Mouse (Mus musculus) left cerebral cortex, postnatal 25 days (tissue): ENCODE results near the gene Cln6. TPM values are rescaled to one million over a fixed set of nuclear protein-coding genes. Genes with fewer than 3 reads are reported as not detected.
"Not testable (repeated sequence)": the region's sequence is repeated elsewhere in the genome, so short reads cannot be mapped to it uniquely, and the experiment has no call there.

Source experiments
- DNase-seq, 2 experiments: peaks; one replicate each; pipeline ENCODE4 v3.0.0; 2022; ENCODE audit warnings: low spot score in 2 of 2, mixed read lengths in 1 of 2
- intact Hi-C: fragments of 180-260 bp; cut with DNase I; formaldehyde crosslinking; loops from one replicate; pipeline ENCODE4 v1.15.1; 2025
- total RNA-seq, 2 experiments: library from RNA; stranded (reverse); gene quantifications; 2 replicates each; pipeline ENCODE4 v1.2.3; 2021

Cln6 gene
- total RNA-seq, 2 experiments from 2014 or later, result 9.2 to 10.5 TPM

- intact Hi-C loops, DNase-seq: not testable (repeated sequence)
Observed at GRCm38 (mm10) chr9:62869236-62869635, 30.7 kb downstream of the Cln6 start.

DNA sequence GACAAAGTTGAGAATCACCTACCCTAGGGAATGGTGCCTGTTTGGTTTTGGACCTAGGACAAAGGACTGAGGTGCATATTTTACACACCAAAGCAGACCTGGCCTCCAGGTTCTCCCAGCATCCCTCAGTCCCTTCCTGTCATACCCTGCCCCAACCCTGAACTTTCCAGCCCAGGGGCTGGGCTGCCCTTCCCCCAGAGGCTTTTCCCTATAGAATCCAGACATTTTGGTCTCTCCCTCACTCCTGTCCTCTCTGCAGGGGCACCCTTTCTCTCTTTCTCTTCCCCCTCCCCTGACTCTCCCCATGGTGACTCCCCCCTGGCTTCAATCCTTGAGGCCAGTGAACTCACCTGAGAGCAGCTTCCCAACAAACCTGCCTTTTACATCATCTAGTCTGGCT, 32.1 kb downstream of the Cln6 start:
- no peak for DNase-seq
- intact Hi-C loops, result no loop called here

DNA sequence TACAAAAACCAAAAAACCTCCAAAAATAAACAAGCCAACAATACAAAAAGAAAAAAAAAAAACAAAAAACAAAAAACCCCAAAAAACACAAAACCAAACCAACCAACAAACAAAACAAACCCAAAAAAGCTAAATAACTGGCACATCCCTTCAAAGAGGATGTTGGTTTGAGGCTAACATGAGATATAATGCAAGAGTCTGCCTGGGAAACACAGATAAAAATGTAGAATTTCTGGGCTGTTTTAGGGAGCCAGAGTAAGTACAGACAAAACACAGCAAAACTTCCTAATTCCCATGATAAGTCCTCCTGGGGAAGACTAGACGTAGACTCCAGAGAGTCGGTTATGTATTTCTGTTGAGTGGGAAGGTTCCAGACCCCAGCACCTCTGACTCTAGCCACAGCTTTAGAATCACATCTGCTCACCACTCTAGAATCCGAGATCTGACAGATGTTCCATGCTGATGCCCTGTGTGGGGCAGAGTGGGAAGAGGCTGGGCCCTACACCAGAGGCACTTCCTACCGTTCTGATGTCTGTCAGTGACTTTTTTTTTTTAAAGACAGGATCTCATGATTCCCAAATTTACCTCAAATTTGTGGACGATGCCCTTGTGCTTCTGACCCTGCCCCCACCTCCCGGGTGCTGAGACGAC, 38.5 kb downstream of the Cln6 start:
- intact Hi-C loops, result no loop called here
- DNase-seq, result no peak

DNA sequence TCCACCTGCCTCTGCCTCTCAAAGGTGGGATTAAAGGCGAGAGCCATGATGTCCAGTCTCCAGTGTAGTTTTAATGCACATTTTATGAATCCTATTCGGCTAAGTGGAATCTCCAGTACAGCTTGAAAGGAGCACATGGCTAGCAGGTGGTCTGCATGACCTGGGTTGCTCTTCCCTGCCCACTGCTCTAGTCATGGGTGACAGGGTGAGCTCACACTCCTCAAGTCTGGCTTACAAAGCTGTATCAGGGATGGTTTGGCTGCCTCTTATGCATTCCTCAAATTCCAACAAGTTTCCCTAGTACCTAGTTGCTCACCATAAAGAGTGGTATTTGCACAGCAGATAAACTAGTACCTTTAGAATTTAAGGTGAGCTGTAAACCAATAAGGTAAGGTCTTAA, 39.2 kb downstream of the Cln6 start:
- intact Hi-C loops, result no loop called here
- DNase-seq, result no peak

- intact Hi-C loops, result no loop called here
Observed at GRCm38 (mm10) chr9:62881871-62882270, 43.3 kb downstream of the Cln6 start.

DNA sequence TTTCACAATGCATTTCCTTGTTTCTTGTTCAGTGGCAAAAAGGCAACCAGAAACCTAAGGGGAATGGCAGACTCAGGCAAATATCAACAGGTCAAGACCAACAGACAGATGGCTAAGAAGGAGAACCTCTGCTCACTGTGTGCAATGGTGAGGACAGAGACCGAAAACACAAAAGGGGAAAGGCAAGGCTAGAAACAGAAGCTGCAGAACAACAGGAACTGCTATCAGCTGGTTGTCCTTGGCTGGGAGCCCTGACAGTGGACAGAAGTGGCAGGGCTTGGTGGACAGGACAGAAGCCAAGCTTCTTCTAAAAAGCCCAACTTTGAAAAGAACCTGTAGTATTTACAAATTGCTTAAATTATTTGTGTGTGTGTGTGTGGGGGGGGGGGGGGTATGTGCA, 55.9 kb downstream of the Cln6 start:
- intact Hi-C loops, result no loop called here
- DNase-seq, result no peak

More at GRCm38 (mm10) chr9:62881871-62882270, 43.3 kb downstream of the Cln6 start:
- DNase-seq, result no peak

Other genes starting within 250 kb of the Cln6 start
- gene Itga11, start 161.0 kb upstream of the Cln6 start, total RNA-seq, result 1 to 10 TPM; 2.1 to 3.3 TPM
- 100 to 1,000 TPM; 103 to 115 TPM for gene Fem1b, start 26.9 kb upstream of the Cln6 start, total RNA-seq
- 1 to 10 TPM; 1.4 to 2.7 TPM for gene Calml4, start 19.3 kb downstream of the Cln6 start, total RNA-seq
- 10 to 100 TPM; 59.8 to 64.3 TPM for gene Pias1, start 149.1 kb downstream of the Cln6 start, total RNA-seq